Mouse (Mus musculus) MN1 (cell line): ENCODE results near the gene Otol1.

Experiments
- DNase-seq: peaks from one replicate; pipeline ENCODE4 v3.0.0-alpha.2; 2016; ENCODE audit warnings: low spot score

Otol1 gene

GRCm38 (mm10) chr3:70007313-70007712 lies at the start of gene Otol1:
Gene Otol1 (plus strand): TSS chr3:70007613.
- no peak for DNase-seq

- no peak for DNase-seq
Observed at GRCm38 (mm10) chr3:69962187-69962586, 45.2 kb upstream of the Otol1 start.

GRCm38 (mm10) chr3:69971482-69972097 lies 35.8 kb upstream of the Otol1 start:
- no peak for DNase-seq

GRCm38 (mm10) chr3:69978092-69978491 lies 29.3 kb upstream of the Otol1 start:
- DNase-seq, result no peak

- DNase-seq, result no peak
Observed at GRCm38 (mm10) chr3:69993806-69994205, 13.6 kb upstream of the Otol1 start.

- no peak for DNase-seq
Observed at GRCm38 (mm10) chr3:70001540-70001939, 5.9 kb upstream of the Otol1 start.

GRCm38 (mm10) chr3:70003126-70003764 lies 4.2 kb upstream of the Otol1 start:
- DNase-seq, result no peak

GRCm38 (mm10) chr3:70003955-70004354 lies 3.5 kb upstream of the Otol1 start:
- no peak for DNase-seq

GRCm38 (mm10) chr3:70004379-70004778 lies 3.0 kb upstream of the Otol1 start:
- DNase-seq, result no peak

GRCm38 (mm10) chr3:70012641-70013040 lies 5.2 kb downstream of the Otol1 start:
- DNase-seq, result no peak

GRCm38 (mm10) chr3:70026605-70027004 lies 19.2 kb downstream of the Otol1 start:
- DNase-seq, result no peak

GRCm38 (mm10) chr3:70029260-70029659 lies 21.8 kb downstream of the Otol1 start:
- DNase-seq, result no peak

- no peak for DNase-seq
Observed at GRCm38 (mm10) chr3:70035593-70035992, 28.2 kb downstream of the Otol1 start.
